Mouse (Mus musculus): Measurements from ENCODE around the gene Mrpl52.

- no peak for TF ChIP-seq POLR2A (IDR thresholded peaks at IDR 0.05; ENCODE audit: borderline replicate concordance, low read depth, low read length)
- no peak for TF ChIP-seq CTCF (IDR thresholded peaks at IDR 0.05; ENCODE audit: low read depth, low read length)
Observed at GRCm38 (mm10) chr14:54416830-54417229, 9.9 kb upstream of the Mrpl52 start.
